Mouse (Mus musculus): ENCODE measurements at regions not wholly inside any gene's neighbourhood (a gene's known extent, or its start where the extent isn't known, plus 50 kb on each side); places are given as distances from the start of the nearest gene placed in this dataset.

DNA sequence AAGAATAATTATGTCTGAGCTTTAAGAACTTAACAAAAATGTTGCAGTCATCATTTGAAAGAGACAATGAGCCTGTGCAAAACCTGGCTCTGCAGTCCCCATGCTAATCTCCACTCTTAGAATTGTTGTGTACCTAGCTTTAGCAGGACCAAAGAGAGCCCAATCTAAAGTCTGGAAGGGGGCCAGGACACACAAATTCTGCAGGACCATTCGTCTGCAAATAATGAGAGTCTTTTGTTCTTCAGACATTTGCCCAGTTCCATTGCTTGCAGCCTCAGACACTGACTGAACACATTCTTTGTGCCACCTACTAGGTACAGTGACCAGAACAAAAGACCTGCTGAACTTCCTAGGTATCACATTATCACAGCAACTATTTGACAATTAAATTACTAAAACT, 620.0 kb upstream of the Agtr1b start:
- H3K4me1 ChIP-seq (replicated peaks; ENCODE audit: control insufficient read depth, insufficient read depth, low read length) = no peaks in the 10 kb centered on the region; the same call in 1 of the 2 replicates
- no peaks in the 10 kb centered on the region for H3K27me3 ChIP-seq (replicated peaks; ENCODE audit: control insufficient read depth, insufficient read depth, low read length)
- H3K27ac ChIP-seq (ENCODE audit: low read depth) = no peak overlapping the region
- no peaks in the 10 kb centered on the region for H3K36me3 ChIP-seq (ENCODE audit: control insufficient read depth, insufficient read depth, low read length)
- DNase-seq (ENCODE audit: low spot score) = no peak
- no peaks in the 10 kb centered on the region for H3K9me3 ChIP-seq (ENCODE audit: control insufficient read depth, low read length)
- no peak for ATAC-seq (replicated peaks; ENCODE audit: low FRiP score, low TSS enrichment, low read depth)
- H3K4me3 ChIP-seq (ENCODE audit: low read depth, low read length) = no peak overlapping the region
- 21% methylated on average over 1 of the region's 1 CpGs for WGBS
- no peak overlapping the region for H3K4me2 ChIP-seq (ENCODE audit: low read length)
- no peak overlapping the region for H3K9ac ChIP-seq (ENCODE audit: low read length)

DNA sequence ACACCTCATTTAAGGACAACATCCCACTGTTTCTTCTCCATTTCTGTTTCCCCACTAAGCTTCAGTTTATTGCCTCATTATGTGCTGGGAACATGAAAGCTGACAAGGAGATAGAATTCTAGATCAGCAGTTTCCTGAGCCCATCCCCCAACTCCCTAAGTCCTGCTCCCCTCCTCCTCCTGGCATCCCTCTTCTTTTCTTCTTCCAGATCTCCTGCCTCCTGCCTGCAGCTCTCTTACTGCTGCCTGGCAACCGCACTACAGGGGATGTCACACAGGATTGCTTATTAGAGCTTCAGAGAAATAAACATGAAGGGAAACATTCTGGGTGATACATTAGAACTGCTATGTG, 619.4 kb upstream of the Agtr1b start:
- no peaks in the 10 kb centered on the region for H3K27me3 ChIP-seq (replicated peaks; ENCODE audit: control insufficient read depth, insufficient read depth, low read length)
- DNase-seq (ENCODE audit: low spot score) (no peak), ATAC-seq (replicated peaks; ENCODE audit: low FRiP score, low TSS enrichment, low read depth) (no peak)
- H3K9me3 ChIP-seq (ENCODE audit: control insufficient read depth, low read length) = no peaks in the 10 kb centered on the region
- H3K4me2 ChIP-seq (ENCODE audit: low read length) = no peak overlapping the region
- 19% methylated on average over 1 of the region's 1 CpGs for WGBS
- no peak overlapping the region for H3K27ac ChIP-seq (ENCODE audit: low read depth)
- no peaks in the 10 kb centered on the region; the same call in 1 of the 2 replicates for H3K4me1 ChIP-seq (replicated peaks; ENCODE audit: control insufficient read depth, insufficient read depth, low read length)
- no peak overlapping the region for H3K9ac ChIP-seq (ENCODE audit: low read length)
- no peaks in the 10 kb centered on the region for H3K36me3 ChIP-seq (ENCODE audit: control insufficient read depth, insufficient read depth, low read length)
- no peak overlapping the region for H3K4me3 ChIP-seq (ENCODE audit: low read depth, low read length)

DNA sequence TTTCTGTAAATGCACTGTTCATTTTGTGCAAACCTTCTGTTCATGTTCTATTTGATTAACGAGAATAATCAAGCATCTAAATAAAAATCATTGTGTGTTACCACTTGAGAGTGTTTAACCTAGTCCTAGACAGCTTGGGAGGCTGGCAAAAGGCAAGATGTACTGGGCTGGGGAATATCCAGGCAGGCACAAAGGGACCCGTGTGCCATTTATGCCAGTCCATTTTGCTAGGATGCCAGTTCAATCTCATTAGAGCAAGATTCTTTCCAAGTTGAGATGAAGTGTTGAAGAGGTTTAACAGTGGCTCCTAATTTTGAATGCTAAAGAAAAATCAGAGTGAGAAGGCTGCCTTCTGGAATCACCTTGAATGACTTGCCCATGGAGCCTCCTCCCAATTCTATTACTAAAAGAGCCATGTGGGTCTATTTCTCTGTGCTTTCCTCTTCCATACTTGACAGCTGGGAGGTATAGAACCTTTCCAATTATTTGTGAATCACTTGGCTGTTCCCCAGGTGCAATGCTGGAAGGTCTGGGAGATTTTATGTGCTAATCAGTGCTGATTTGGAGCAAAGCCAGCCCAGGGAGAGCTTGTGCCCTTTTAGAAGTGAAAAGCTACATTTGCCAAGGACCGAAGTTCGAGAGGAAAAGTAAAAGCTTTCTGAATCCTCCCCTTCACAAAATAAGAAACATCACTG, 618.9 kb upstream of the Agtr1b start:
- H3K9ac ChIP-seq (ENCODE audit: low read length) = no peak overlapping the region

DNA sequence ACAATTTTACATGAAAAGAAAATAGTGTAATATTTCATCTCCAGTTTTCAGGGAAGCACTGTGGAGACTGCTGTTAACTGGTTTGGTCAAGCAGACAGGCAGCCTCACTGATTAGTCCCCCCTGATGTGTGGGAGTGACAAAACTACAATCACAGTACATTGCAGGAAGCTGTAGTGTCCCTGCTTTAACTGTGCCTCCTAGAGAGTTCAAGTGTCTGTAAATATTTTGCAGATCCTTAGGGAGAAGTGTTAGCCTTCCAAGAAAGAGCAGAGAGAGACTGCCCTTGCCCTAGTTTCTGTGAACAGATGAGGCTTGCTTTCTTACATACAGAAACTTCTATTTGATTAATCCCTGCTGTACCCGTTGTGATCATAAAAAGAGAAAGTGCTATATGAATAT, 617.2 kb upstream of the Agtr1b start:
- Histone ChIP-seq H3K4me3 (ENCODE audit: low read depth, low read length) (no peak overlapping the region), H3K4me1 (replicated peaks; ENCODE audit: control insufficient read depth, insufficient read depth, low read length) (no peaks in the 10 kb centered on the region; the same call in 1 of the 2 replicates), H3K9ac (ENCODE audit: low read length) (no peak overlapping the region), H3K27me3 (replicated peaks; ENCODE audit: control insufficient read depth, insufficient read depth, low read length) (no peaks in the 10 kb centered on the region), H3K9me3 (ENCODE audit: control insufficient read depth, low read length) (no peaks in the 10 kb centered on the region), H3K4me2 (ENCODE audit: low read length) (no peak overlapping the region), H3K27ac (ENCODE audit: low read depth) (no peak overlapping the region), H3K36me3 (ENCODE audit: control insufficient read depth, insufficient read depth, low read length) (no peaks in the 10 kb centered on the region)
- DNase-seq (ENCODE audit: low spot score) (no peak), ATAC-seq (replicated peaks; ENCODE audit: low FRiP score, low TSS enrichment, low read depth) (no peak)
- 55% methylated on average over 1 of the region's 1 CpGs for WGBS

More for the DNA sequence above, 618.9 kb upstream of the Agtr1b start:
- ATAC-seq (replicated peaks; ENCODE audit: low FRiP score, low TSS enrichment, low read depth) (no peak), DNase-seq (ENCODE audit: low spot score) (no peak)
- Histone ChIP-seq H3K9me3 (ENCODE audit: control insufficient read depth, low read length) (no peaks in the 10 kb centered on the region), H3K4me3 (ENCODE audit: low read depth, low read length) (no peak overlapping the region), H3K27ac (ENCODE audit: low read depth) (no peak overlapping the region), H3K4me1 (replicated peaks; ENCODE audit: control insufficient read depth, insufficient read depth, low read length) (no peaks in the 10 kb centered on the region; the same call in 1 of the 2 replicates), H3K4me2 (ENCODE audit: low read length) (no peak overlapping the region), H3K36me3 (ENCODE audit: control insufficient read depth, insufficient read depth, low read length) (no peaks in the 10 kb centered on the region), H3K27me3 (replicated peaks; ENCODE audit: control insufficient read depth, insufficient read depth, low read length) (no peaks in the 10 kb centered on the region)
- WGBS = 64% methylated on average over 4 of the region's 4 CpGs

GRCm38 (mm10) chr3:20973077-20973476, 606.1 kb upstream of the Agtr1b start:
- Histone ChIP-seq H3K4me3 (ENCODE audit: low read depth, low read length) (no peak overlapping the region), H3K9ac (ENCODE audit: low read length) (no peak overlapping the region), H3K4me1 (replicated peaks; ENCODE audit: control insufficient read depth, insufficient read depth, low read length) (no peaks in the 10 kb centered on the region), H3K9me3 (ENCODE audit: control insufficient read depth, low read length) (no peaks in the 10 kb centered on the region), H3K4me2 (ENCODE audit: low read length) (no peak overlapping the region), H3K27ac (ENCODE audit: low read depth) (no peak overlapping the region), H3K36me3 (ENCODE audit: control insufficient read depth, insufficient read depth, low read length) (no peaks in the 10 kb centered on the region), H3K27me3 (replicated peaks; ENCODE audit: control insufficient read depth, insufficient read depth, low read length) (no peaks in the 10 kb centered on the region)
- ATAC-seq (replicated peaks; ENCODE audit: low FRiP score, low TSS enrichment, low read depth) (no peak), DNase-seq (ENCODE audit: low spot score) (no peak)
- 52% methylated on average over 1 of the region's 1 CpGs for WGBS

All from intestine, embryonic 14.5 days (tissue).